Mouse (Mus musculus): ENCODE measurements around the gene Nectin2.
"Not testable (repeated sequence)": the region's sequence is repeated elsewhere in the genome, so short reads cannot be mapped to it uniquely, and the experiment has no call there.

The Nectin2 gene

GRCm38 (mm10) chr7:19750217-19751069 is at the start of gene Nectin2:
Nectin2 (minus strand) TSS chr7:19750483.
- in situ Hi-C loops (cut with MboI; ENCODE audit: low sequenced_read_pairs): no loop called here

DNA sequence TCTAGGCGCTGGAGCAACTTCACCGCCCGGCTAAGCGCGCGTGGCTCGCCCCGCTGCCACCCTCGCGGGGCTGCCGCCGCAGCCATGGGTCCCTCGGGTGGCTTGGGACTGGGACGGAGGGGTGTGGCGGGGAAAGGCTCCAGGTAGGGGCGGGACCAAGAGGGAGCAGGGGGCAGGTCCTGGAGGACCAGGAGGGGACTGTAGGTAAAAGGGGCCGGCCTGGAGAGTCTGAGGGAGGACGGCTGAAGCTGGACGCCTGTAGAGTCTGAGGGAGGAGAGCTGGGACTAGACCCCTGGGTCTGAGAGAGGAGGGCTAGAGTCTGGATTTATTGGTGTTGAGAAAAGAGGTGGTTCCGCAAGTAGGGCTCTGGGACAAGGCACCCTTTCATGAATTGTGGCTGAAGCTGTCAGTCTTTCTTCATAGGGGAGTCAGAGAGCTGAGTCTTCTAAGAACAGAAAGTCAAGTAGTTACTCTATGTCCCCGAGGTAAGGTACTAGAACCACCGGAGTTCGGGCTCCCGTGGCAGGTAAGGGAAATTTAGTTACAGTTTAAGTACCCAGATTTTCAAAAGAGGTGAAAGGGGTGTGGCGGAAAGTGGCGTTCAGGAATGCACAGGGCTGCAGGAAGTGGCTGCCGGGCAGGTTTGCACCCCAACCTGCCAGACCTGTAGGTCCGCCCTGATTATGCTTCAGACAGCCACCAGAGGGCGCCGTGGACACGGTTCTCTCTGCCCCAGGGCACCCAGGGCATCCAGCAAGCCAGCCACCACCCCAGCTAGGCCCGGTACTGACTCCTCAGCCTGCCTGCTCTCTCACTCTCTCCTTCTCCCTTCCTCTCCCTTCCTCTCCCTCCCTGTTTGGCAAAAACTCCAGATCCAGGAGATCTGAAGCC is 46.7 kb upstream of the Nectin2 start, which contains the start of gene Cblc:
Cblc (minus strand) TSS at position 113 of the 892 bp plus-strand sequence.
- in situ Hi-C loops (cut with MboI; ENCODE audit: low sequenced_read_pairs): no loop called here

DNA sequence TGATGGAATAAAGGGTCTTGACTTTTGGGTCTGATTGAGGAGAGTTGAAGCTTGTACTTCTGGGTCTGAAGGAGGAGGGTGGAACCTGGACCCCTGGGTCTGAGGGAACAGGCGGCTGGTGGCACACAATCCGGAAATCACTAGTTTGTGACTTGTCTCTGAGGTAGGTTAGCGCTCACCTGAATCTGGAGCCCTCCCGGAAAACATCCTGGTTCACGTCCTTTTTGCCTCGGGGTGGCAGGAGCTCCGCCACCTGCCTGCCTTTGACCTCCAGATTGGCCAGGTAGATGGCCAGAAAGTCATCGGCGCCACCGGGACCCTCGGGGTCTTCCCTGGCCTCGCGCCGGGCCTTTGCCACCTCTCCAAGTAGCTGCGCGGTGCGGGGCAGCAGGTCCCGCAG is 46.0 kb upstream of the Nectin2 start:
- in situ Hi-C loops (cut with MboI; ENCODE audit: low sequenced_read_pairs): no loop called here

DNA sequence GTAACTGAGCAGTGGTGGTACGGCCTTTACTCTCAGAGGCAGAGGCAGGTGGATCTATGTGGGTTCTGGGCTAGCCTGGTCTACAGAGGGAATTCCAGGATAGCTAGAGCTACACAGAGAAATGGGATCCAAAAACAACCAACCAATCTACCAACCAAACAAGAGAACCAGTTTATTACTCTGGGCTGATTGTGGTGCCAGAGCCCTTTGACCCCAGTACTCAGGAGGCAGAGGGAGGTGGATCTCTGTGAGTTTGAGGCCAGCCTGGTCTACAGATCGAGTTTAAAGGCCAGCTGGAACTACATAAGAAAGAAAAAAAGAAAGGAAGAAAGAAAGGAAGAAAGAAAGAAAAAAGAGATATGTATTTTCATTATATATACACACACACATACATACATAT is 45.0 kb upstream of the Nectin2 start:
- in situ Hi-C loops (cut with MboI; ENCODE audit: low sequenced_read_pairs): no loop called here

DNA sequence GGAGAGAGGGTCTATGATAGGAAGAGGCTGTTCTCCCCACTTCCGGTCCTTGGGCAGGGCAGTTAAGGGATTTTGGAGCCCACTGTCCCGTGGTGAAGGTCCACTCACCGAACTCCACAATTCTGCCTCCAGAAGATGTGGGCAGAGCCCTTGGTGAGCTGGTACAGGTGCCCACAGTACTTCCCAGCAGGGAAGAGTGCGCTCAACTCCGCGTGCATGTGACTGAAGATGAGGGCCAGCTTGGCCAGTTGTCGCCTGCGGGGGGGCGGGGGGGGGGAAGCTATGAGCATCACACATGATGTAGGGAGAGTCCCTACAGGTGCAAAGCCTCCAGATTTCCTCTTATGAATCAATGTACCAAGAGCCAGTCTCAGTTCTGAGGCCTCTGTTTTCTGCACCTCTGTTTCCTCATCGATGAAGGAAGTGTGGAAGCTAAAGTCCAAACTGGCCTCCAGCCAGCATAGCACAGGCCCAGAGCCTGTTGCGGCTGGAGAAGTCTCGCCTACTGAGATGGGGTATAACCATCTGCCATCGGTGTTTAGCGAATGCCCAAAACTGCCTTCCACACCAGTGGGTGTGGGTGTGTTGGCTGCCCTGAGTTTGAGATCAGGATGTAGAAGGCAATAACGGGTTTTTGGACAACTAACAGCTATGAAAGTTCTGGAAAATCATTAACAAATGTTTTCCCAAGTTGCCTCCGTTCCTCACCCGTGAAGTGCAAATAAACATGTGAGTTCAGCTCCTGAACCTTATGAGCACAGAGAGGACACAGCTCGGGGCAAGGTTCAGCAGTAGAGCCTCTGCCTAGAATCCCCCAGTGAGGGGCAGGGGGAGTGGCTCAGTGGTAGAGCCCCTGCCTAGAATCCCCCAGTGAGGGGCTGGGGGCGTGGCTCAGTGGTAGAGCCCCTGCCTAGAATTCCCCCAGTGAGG is 42.7 kb upstream of the Nectin2 start:
- in situ Hi-C loops (cut with MboI; ENCODE audit: low sequenced_read_pairs): no loop called here

- in situ Hi-C loops (cut with MboI; ENCODE audit: low sequenced_read_pairs): not testable (repeated sequence)
Measured at GRCm38 (mm10) chr7:19791504-19791903, 41.2 kb upstream of the Nectin2 start.

- in situ Hi-C loops (cut with MboI; ENCODE audit: low sequenced_read_pairs): no loop called here
Measured at GRCm38 (mm10) chr7:19789904-19790347, 39.6 kb upstream of the Nectin2 start.

- in situ Hi-C loops (cut with MboI; ENCODE audit: low sequenced_read_pairs): no loop called here
Measured at GRCm38 (mm10) chr7:19785874-19786458, 35.7 kb upstream of the Nectin2 start.

DNA sequence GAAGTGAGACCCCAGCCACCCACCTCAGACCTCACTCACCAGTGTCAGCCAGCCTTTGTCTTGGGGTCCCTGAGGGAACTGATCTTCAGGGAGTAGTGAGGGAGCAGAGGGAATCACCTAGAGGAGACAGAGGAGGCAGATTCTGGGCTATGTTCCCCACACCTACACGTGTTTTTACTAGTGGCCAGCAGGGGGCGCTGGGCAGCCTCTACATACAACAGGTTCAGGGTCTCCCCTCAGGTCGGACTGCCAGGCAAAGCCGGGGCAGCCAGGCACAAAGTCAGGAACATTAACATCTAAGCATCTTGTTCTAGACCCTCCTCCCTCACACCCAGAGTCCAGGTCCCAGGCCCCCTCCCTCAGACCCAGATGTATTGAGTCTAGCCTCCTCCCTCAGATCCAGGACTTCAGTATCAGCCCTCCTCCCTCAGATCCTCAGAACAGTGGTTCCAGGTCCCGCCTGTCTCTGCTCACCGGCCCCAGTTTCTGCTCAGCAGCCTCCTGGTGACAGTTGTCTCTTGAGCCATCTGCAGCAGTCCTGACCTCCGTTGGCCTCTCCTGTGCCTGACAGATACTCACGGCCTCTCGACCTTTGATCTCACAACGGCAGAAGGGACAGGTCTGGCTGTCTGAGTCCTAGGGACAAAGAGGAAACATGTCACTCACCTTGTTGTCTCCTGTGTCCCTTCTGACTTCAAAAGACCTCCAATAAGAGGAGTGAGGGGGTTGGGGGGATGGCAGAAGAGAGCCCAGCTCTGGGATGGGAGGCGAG is 34.7 kb upstream of the Nectin2 start:
- in situ Hi-C loops (cut with MboI; ENCODE audit: low sequenced_read_pairs): no loop called here

DNA sequence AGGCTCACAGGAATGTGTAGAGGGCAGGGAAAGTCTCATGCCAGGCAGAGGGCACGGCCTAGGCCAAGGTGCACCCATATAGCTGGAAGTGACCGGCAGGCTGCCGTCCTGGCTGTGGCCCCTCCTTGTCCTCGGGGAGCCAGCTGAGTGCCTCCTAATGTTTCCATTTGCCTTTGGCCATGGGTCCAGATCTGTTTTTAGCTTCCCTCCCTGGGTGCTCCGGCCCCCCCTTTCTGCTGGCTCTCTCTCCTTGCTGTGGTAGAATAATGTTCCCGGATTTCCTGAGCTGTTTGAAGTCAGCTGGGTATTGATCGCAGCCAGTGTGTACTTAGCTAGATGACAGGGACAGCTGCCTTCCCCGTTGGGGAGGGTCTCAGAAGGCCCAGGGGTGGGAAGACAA is 33.3 kb upstream of the Nectin2 start:
- in situ Hi-C loops (cut with MboI; ENCODE audit: low sequenced_read_pairs): no loop called here

DNA sequence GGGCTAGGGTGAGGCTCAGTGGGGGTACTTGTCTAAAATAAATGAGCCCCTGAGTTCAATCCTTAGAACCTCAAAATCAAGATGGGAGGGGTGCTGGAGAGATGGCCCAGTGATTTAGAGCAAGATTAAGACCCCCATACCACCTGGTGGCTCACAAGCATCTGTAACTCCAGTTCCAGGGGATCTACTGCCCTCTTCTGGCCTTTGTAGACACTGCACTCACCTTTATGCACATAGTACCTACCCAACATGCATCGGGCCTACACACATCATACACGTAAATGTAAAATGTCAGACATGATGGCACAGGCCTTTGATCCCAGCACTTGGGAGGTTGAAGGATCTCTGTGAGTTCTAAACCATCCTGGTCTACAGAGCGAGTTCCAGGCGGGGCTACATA is 32.4 kb upstream of the Nectin2 start:
- in situ Hi-C loops (cut with MboI; ENCODE audit: low sequenced_read_pairs): no loop called here

GRCm38 (mm10) chr7:19781741-19782140 is 31.5 kb upstream of the Nectin2 start:
- in situ Hi-C loops (cut with MboI; ENCODE audit: low sequenced_read_pairs): no loop called here

GRCm38 (mm10) chr7:19779903-19780302 is 29.6 kb upstream of the Nectin2 start:
- in situ Hi-C loops (cut with MboI; ENCODE audit: low sequenced_read_pairs): no loop called here

DNA sequence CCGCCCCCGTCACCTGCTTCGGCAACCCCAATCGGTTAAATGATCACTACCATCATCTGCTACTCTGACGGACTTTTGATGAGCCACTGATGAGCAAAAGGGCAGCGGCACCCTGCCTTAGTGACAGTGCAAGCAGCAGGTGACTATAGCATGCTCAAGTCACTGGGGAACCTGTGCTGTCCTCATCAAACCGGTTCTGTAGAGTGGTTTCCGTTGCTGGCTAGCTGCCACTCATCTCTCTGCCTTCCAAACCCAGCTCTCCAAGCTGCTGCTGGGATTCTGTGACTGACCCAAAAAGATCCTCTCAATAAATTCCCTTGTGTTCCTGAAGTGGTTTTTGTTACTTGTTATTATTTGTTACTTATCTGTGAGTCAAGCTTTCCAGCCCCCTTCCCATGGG is 28.4 kb upstream of the Nectin2 start:
- in situ Hi-C loops (cut with MboI; ENCODE audit: low sequenced_read_pairs): no loop called here

DNA sequence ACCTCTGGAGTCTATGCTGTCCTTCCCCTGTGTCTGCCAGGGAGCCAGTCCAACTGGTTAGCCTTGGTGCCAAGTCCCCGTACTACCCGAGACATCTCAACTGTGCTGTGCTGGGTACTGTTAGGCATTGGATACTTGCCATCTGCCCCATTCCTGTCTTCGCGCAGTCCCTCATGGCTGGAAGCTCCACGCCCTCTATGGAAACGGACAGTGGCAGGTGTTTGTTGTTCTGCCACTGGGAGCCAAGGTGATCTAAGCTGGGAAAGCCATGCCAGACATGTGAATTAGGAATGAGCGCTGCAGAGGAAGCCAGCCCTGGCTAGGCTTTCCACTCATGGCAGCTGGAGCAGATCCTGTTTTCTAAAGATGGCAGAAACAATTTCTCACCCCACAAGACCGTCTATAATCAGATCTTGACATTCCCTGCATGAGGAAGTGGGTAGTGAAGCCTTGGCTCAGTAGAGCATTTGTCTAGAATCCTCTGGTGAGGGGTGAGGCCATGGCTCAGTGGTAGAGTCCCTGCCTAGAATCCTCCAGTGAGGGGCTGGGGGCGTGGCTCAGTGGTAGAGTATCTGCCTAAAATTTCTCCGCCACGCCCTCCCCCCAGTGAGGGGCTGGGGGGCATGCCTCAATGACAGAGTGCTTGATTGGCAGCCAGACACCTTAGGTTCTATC is 26.9 kb upstream of the Nectin2 start:
- in situ Hi-C loops (cut with MboI; ENCODE audit: low sequenced_read_pairs): no loop called here

DNA sequence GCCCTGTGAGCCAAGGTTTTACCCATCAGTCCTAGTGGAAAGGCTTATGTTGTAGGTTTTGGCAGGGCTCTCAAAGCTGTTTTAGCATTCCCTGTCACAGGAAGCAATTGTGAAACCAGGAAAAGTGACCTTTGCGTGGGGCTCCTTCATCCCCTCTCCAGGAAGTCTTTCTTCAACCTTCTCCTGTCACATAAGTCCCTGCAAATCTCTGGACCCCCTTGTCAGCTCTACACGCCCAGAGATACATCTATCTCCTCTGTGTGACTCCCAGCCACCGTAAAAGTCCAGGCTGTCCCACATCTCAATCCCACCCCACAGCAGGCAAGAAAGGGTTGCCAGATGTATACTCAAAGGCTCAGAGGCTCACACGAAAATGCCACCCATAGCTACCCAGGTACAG is 21.4 kb upstream of the Nectin2 start:
- in situ Hi-C loops (cut with MboI; ENCODE audit: low sequenced_read_pairs): no loop called here

DNA sequence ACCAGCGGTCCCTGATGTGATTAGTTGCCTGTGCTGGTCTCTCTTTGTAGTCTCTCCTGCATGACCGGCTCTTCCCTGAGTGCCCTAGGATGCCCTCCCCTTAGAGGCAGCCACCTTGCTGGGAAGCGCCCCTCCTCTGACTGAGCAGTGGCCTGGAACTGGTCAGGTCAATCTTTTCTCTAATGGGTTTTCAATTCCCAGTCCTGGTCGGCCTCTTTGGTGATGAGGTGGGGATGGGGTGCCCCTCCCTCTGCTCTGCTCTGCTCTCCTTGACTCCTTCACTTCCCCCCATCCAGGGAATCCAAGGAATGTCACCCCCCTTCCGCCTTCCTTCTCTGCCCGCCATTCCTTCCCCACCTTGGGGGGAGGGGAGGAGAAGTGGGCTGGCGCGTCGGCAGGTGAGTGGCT is 20.7 kb upstream of the Nectin2 start, which contains the start of gene Bcam:
Bcam (minus strand) TSS at position 33 of the 408 bp plus-strand sequence.
- in situ Hi-C loops (cut with MboI; ENCODE audit: low sequenced_read_pairs): no loop called here

- in situ Hi-C loops (cut with MboI; ENCODE audit: low sequenced_read_pairs): no loop called here
Measured at GRCm38 (mm10) chr7:19770375-19770754, 20.1 kb upstream of the Nectin2 start.
